Mouse (Mus musculus): ENCODE results near the gene Psmc3. TPM values are rescaled to one million over a fixed set of nuclear protein-coding genes. Genes with fewer than 3 reads are reported as not detected.
"Not testable (repeated sequence)": the region's sequence is repeated elsewhere in the genome, so short reads cannot be mapped to it uniquely, and the experiment has no call there.

The Psmc3 gene
- polyA plus RNA-seq (2016; fragmentation: Nextera tagmentation; extraction: Ambion mirVana) = 283 and 291 TPM in 2 replicates

DNA sequence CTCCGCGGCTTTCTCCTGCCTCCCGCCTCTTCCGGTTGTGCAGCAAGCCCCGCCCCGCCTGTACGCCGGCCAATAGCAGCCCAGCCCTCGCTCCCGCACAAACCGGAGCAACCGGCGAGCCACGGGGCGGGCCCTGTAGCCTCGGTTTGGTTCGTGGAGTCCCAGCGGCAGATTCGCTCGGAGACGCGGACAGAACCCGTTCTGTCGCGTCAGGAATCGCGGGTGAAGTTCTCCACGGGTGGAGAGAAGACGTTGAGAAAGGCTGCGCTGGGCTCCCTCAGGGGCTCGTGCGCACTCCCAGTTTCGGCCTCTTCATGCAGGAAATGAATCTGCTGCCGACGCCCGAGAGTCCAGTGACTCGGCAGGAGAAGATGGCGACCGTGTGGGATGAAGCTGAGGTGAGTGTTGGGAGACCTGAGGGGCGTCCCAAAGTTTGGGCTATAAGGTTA, at the start of gene Psmc3:
Gene Psmc3 (plus strand): TSS at position 76 of the 449 bp plus-strand sequence.
- peak; percentile 99 for ATAC-seq (ENCODE audit: low FRiP score, low read depth)
- H3K27ac ChIP-seq (replicated peaks) = peak within 1 kb of the TSS; percentile 78
- H3K36me3 ChIP-seq = peaks cover 41% of the 10 kb centered on the region
- peak within 1 kb of the TSS; percentile 97 for H3K4me2 ChIP-seq (replicated peaks)
- peak within 1 kb of the TSS; percentile 82 for H3K9ac ChIP-seq (replicated peaks)
- no peaks in the 10 kb centered on the region for H3K9me3 ChIP-seq
- peaks cover 16% of the 10 kb centered on the region for H3K4me1 ChIP-seq
- under 1% methylated on average over 40 of the region's 40 CpGs for WGBS
- H3K27me3 ChIP-seq = no peaks in the 10 kb centered on the region
- H3K4me3 ChIP-seq = peak within 1 kb of the TSS; percentile 85

DNA sequence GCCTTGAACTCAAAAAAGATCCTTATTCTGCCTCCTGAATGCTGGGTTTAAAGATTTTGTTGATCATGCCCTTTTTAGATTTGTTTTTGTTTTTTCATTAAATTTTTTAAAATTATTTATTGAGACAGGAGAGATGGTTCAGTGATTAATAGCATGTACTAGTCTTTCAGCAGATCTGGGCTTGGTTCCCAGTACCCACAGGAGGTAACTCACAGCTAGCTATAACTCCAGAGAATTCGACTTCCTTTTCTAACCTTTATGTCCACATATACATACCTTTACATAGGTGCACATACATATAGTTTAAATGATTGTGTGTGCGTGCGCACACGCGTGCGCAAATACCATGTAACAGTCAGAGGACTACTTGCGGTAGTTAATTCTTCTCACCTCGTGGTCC, 45.3 kb upstream of the Psmc3 start:
- H3K4me2 ChIP-seq (replicated peaks) = no peak overlapping the region
- peaks cover 84% of the 10 kb centered on the region for H3K36me3 ChIP-seq
- no peak overlapping the region for H3K4me3 ChIP-seq
- no peaks in the 10 kb centered on the region for H3K27me3 ChIP-seq
- no peak overlapping the region for H3K9ac ChIP-seq (replicated peaks)
- H3K4me1 ChIP-seq = no peaks in the 10 kb centered on the region
- H3K9me3 ChIP-seq = no peaks in the 10 kb centered on the region
- WGBS = over 99% methylated on average over 8 of the region's 8 CpGs
- H3K27ac ChIP-seq (replicated peaks) = no peak overlapping the region
- ATAC-seq (ENCODE audit: low FRiP score, low read depth) = no peak

- H3K9ac ChIP-seq (replicated peaks) = no peak overlapping the region
- no peak overlapping the region for H3K4me2 ChIP-seq (replicated peaks)
- ATAC-seq (ENCODE audit: low FRiP score, low read depth) = no peak
- no peak overlapping the region for H3K4me3 ChIP-seq
- WGBS = 90% methylated on average over 2 of the region's 2 CpGs
- no peaks in the 10 kb centered on the region for H3K9me3 ChIP-seq
- no peaks in the 10 kb centered on the region for H3K4me1 ChIP-seq
- H3K27me3 ChIP-seq = no peaks in the 10 kb centered on the region
- H3K36me3 ChIP-seq = peaks cover 78% of the 10 kb centered on the region
- no peak overlapping the region for H3K27ac ChIP-seq (replicated peaks)
Observed at GRCm38 (mm10) chr2:91013881-91014280, 39.9 kb upstream of the Psmc3 start.

GRCm38 (mm10) chr2:91015386-91015785, 38.4 kb upstream of the Psmc3 start:
- no peaks in the 10 kb centered on the region for H3K9me3 ChIP-seq
- H3K9ac ChIP-seq (replicated peaks) = no peak overlapping the region
- no peaks in the 10 kb centered on the region for H3K4me1 ChIP-seq
- H3K36me3 ChIP-seq = peaks cover 73% of the 10 kb centered on the region
- H3K4me3 ChIP-seq = no peak overlapping the region
- H3K4me2 ChIP-seq (replicated peaks) = no peak overlapping the region
- no peak for ATAC-seq (ENCODE audit: low FRiP score, low read depth)
- H3K27ac ChIP-seq (replicated peaks) = no peak overlapping the region
- 84% methylated on average over 4 of the region's 4 CpGs for WGBS
- no peaks in the 10 kb centered on the region for H3K27me3 ChIP-seq

DNA sequence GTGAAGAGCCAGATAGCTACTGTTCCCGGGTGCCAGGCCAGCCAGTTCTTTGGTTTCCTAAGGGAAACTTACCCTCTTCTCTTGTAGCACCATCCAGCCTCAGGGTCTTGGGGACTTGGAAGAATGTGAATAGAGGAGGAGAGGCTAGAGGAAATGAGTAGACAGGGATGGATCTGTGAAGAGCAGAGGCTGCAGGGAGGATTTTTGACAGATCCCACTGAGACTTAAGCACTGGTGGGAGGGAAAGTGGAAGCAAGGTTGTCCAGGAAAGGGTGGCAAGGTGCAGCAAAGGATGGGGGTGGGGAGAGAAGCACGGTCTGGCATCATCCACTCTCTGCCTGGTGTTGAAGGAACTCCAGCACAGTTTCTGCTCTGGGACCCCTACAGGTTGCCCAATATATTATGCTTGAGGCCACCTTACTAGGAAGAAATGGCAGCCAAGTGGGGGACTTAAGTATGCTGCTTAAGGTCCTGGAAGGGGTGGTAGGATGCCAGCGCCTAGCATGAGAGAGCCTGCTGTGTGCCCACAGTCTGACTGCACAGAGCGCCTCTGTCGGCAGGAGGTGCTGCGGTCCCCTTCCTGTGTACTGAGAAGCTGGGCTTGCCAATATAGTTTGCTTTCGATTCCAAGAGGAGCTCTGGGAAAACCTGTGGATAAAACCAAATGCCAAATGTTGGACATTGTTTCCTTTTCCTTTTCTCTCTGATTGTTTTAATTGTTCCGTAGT, 35.6 kb upstream of the Psmc3 start:
- no peak overlapping the region for H3K4me3 ChIP-seq
- H3K27me3 ChIP-seq = no peaks in the 10 kb centered on the region
- H3K4me2 ChIP-seq (replicated peaks) = no peak overlapping the region
- no peak overlapping the region for H3K27ac ChIP-seq (replicated peaks)
- ATAC-seq (ENCODE audit: low FRiP score, low read depth) = no peak
- no peaks in the 10 kb centered on the region for H3K9me3 ChIP-seq
- 90% methylated on average over 8 of the region's 8 CpGs for WGBS
- H3K9ac ChIP-seq (replicated peaks) = no peak overlapping the region
- H3K4me1 ChIP-seq = no peaks in the 10 kb centered on the region
- peaks cover 54% of the 10 kb centered on the region for H3K36me3 ChIP-seq

- H3K27ac ChIP-seq (replicated peaks) = no peak overlapping the region
- no peaks in the 10 kb centered on the region for H3K4me1 ChIP-seq
- H3K36me3 ChIP-seq = peaks cover 37% of the 10 kb centered on the region
- WGBS = 95% methylated on average over 3 of the region's 3 CpGs
- no peak for ATAC-seq (ENCODE audit: low FRiP score, low read depth)
- no peaks in the 10 kb centered on the region for H3K9me3 ChIP-seq
- H3K9ac ChIP-seq (replicated peaks) = no peak overlapping the region
- no peak overlapping the region for H3K4me2 ChIP-seq (replicated peaks)
- no peaks in the 10 kb centered on the region for H3K27me3 ChIP-seq
- H3K4me3 ChIP-seq = no peak overlapping the region
Observed at GRCm38 (mm10) chr2:91019911-91020310, 33.9 kb upstream of the Psmc3 start.

GRCm38 (mm10) chr2:91022266-91022665, 31.5 kb upstream of the Psmc3 start:
- 97% methylated on average over 7 of the region's 7 CpGs for WGBS
- not testable (repeated sequence) for H3K27me3 ChIP-seq; H3K4me2 ChIP-seq (replicated peaks); H3K27ac ChIP-seq (replicated peaks); H3K4me1 ChIP-seq; H3K4me3 ChIP-seq; ATAC-seq (ENCODE audit: low FRiP score, low read depth); H3K9ac ChIP-seq (replicated peaks); H3K9me3 ChIP-seq
- H3K36me3 ChIP-seq = peaks cover 18% of the 10 kb centered on the region

GRCm38 (mm10) chr2:91023131-91023530, 30.7 kb upstream of the Psmc3 start:
- no peak for ATAC-seq (ENCODE audit: low FRiP score, low read depth)
- 75% methylated on average over 2 of the region's 2 CpGs for WGBS
- no peaks in the 10 kb centered on the region for H3K9me3 ChIP-seq
- H3K27me3 ChIP-seq = no peaks in the 10 kb centered on the region
- no peaks in the 10 kb centered on the region for H3K4me1 ChIP-seq
- no peak overlapping the region for H3K9ac ChIP-seq (replicated peaks)
- no peak overlapping the region for H3K27ac ChIP-seq (replicated peaks)
- H3K4me2 ChIP-seq (replicated peaks) = no peak overlapping the region
- no peak overlapping the region for H3K4me3 ChIP-seq
- H3K36me3 ChIP-seq = peaks cover 15% of the 10 kb centered on the region

DNA sequence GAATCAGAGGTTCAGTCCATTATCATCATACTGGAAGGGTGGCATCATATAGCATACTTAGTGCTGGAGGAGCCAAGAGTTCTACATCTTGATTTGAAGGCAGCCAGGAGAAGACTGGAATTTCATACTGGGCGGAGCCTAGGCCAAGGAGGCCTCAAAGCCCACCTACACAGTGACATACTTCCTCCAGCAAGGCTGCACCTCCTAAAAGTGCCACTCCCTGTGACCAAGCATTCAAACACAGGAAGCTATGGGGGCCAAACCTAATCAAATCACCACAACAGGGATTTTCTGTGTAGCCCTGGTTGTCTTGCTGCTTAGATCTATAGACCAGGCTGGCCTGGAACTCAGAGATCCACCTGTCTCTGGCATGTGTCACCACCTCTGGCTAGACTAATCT, 29.9 kb upstream of the Psmc3 start:
- Histone ChIP-seq H3K4me1 (no peaks in the 10 kb centered on the region), H3K27ac (replicated peaks) (no peak overlapping the region), H3K4me3 (no peak overlapping the region), H3K4me2 (replicated peaks) (no peak overlapping the region), H3K36me3 (peaks cover 15% of the 10 kb centered on the region), H3K9ac (replicated peaks) (no peak overlapping the region), H3K9me3 (no peaks in the 10 kb centered on the region), H3K27me3 (no peaks in the 10 kb centered on the region)
- 100% methylated on average over 1 of the region's 1 CpGs for WGBS
- ATAC-seq (ENCODE audit: low FRiP score, low read depth) = no peak

DNA sequence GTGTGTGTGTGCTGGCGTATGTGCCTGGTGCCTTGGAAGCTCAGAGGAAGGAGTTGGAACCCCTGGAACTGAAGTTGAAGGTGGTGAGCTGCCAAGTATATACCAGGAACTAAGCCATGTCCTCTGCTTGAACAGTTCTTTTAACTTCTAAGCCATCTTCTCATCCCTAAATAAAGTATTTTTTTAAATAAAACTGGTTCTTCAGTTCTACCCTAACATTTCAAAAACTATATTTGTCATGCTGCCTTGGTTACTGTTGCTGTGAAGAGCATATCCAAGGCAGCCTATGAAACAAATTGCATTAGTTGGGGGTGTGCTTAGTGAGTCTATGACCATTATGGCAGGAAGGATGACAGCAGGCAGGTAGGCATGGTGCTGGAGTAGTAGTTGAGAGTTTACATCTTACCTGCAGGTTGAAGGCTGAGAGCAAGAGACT, 28.7 kb upstream of the Psmc3 start:
- no peak overlapping the region for H3K4me2 ChIP-seq (replicated peaks)
- H3K36me3 ChIP-seq = peaks cover 7% of the 10 kb centered on the region
- no peak overlapping the region for H3K9ac ChIP-seq (replicated peaks)
- H3K9me3 ChIP-seq = no peaks in the 10 kb centered on the region
- 89% methylated on average over 1 of the region's 1 CpGs for WGBS
- H3K4me1 ChIP-seq = no peaks in the 10 kb centered on the region
- H3K4me3 ChIP-seq = no peak overlapping the region
- ATAC-seq (ENCODE audit: low FRiP score, low read depth) = no peak
- no peak overlapping the region for H3K27ac ChIP-seq (replicated peaks)
- H3K27me3 ChIP-seq = no peaks in the 10 kb centered on the region

GRCm38 (mm10) chr2:91026491-91026890, 27.3 kb upstream of the Psmc3 start:
- no peak overlapping the region for H3K27ac ChIP-seq (replicated peaks)
- no peak overlapping the region for H3K4me3 ChIP-seq
- no peak overlapping the region for H3K4me2 ChIP-seq (replicated peaks)
- H3K9me3 ChIP-seq = no peaks in the 10 kb centered on the region
- H3K27me3 ChIP-seq = no peaks in the 10 kb centered on the region
- H3K4me1 ChIP-seq = no peaks in the 10 kb centered on the region
- no peak overlapping the region for H3K9ac ChIP-seq (replicated peaks)
- WGBS = 75% methylated on average over 1 of the region's 1 CpGs
- no peak for ATAC-seq (ENCODE audit: low FRiP score, low read depth)
- H3K36me3 ChIP-seq = no peaks in the 10 kb centered on the region

- no peak overlapping the region for H3K4me2 ChIP-seq (replicated peaks)
- no peaks in the 10 kb centered on the region for H3K4me1 ChIP-seq
- no peaks in the 10 kb centered on the region for H3K27me3 ChIP-seq
- no peaks in the 10 kb centered on the region for H3K9me3 ChIP-seq
- no peak overlapping the region for H3K9ac ChIP-seq (replicated peaks)
- H3K27ac ChIP-seq (replicated peaks) = no peak overlapping the region
- H3K4me3 ChIP-seq = no peak overlapping the region
- no peaks in the 10 kb centered on the region for H3K36me3 ChIP-seq
- 87% methylated on average over 9 of the region's 9 CpGs for WGBS
- ATAC-seq (ENCODE audit: low FRiP score, low read depth) = no peak
Observed at GRCm38 (mm10) chr2:91027391-91028214, 26.2 kb upstream of the Psmc3 start.
